Mouse (Mus musculus): ENCODE measurements around the gene Myoc.
A peak's percentile ranks its signal among the peaks of the same experiment; 100 is the strongest.

Gene Myoc

DNA sequence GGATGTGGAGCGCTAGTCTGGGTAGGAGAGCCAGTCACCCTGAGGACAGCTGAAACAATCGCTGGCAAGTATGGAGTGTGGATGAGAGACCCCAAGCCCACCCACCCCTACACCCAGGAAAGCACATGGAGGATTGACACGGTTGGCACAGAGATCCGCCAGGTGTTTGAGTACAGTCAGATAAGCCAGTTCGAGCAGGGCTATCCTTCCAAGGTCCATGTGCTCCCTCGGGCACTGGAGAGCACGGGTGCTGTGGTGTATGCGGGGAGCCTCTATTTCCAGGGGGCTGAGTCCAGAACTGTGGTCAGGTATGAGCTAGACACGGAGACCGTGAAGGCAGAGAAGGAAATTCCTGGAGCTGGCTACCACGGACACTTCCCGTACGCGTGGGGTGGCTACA is 9.5 kb downstream of the Myoc start:
- DNase-seq (ENCODE audit: low read depth) = no peak

DNA sequence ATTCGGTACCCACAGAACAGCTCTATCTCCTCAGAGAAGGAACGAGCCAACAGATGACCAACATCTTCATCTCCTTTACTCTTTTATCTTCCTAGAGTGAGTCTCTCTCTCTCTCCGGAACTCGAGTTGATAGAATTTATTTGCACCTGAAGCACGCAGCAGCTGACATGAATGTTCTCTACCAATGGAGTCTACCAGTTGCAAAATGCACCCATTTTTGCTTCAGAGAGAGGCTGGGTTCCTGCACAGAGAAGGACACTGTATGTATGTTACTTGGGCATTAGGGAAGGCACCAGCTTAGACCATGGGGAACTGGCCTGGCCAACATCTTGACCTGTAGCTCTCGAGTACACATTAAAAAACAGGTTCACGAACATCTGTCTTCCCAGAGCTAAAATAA is 19.2 kb downstream of the Myoc start, which contains the start of gene Myocos:
Gene Myocos, minus strand, starts transcription at position 101 of the 400 bp plus-strand sequence.
- no peak for DNase-seq (ENCODE audit: low read depth)

DNA sequence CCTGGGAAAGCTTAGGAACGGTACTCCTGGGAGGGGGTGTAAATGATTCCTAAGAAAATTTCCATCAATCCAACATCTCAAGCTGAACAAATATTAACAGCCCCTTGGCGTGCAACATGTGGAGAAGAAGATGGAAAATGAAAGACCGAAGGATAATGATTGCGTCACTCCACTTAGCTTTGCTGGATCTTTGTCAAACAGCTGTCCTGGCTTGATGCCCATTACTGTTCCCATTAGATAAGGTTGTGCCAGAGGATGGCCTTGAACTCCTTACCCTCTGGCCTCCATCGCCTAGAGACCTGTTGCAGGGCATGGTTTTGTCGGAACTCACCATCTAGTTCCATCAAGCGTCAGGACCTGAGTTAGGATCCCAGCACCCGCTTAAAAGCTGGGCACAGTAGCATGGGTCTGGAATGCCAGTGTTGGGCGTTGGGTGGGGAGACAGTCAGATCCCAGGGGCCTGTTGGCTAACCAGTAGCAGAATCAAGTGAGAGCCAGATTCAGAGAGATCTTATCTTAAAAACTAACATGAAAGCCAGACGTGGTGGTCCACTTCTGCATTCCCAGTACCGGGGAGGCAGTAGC is 21.4 kb downstream of the Myoc start:
- DNase-seq (ENCODE audit: low read depth) = no peak

DNA sequence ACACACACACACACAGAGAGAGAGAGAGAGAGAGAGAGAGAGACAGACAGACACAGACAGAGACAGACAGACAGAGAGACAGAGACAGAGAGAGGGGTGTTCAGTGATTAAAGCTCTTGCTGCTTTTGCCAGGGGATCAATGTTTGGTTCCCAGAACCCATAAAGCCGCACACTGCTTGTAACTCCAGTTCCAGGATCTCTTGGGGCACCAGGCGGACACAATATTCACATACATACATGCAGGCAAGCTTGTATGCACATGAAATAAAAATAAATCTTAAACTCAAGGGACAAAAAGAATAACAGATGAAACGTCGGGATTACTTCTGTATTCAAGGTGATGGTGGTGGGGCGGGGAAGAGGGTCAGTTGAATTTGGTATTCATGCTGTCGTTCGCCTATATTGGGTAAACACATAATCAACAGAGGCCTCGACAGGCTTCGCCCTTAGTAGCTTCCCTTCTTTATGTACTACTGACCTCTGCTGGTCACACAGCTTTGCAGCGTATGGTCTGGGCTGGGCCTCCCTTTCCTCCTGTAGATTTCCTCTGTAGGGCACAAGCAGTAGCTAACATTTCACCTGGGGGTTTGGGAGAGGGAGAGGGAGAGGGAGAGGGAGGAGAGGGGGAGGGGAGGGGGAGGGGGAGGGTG is 26.0 kb downstream of the Myoc start:
- peak; percentile 76 for DNase-seq (ENCODE audit: low read depth)

DNA sequence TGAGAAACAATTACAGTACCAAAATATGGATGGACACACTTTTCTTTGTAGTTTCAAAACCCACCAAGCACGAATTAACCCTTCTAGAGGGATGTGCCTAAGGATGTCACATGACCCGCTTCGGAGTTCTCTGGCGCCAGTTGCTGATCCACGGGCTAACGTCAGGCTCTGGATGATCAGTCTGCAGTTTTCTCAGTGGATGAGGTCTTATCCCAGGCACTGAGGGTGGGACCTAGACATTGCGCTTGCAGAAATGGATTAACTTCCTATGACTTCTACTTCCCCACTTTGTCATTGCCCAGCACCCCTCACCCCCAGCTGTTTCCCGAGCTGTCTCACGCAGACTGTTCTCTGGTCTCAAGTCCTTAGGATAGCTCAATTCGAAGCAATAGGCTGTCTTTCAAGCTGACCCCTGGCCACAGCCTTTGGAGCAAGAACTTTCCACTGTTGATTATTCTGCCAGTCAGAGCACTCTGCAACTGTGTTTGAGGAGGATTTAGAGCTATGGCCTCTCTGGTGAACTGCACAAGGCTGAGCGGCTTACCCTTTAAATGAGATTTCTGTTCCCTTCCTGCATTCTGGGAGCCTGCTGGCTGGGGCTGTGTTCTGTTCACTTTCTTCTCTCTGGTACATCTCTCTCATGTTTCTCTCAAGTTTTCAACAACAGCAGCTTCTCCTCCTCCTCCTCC is 26.7 kb downstream of the Myoc start:
- DNase-seq (ENCODE audit: low read depth) = peak; percentile 19

DNA sequence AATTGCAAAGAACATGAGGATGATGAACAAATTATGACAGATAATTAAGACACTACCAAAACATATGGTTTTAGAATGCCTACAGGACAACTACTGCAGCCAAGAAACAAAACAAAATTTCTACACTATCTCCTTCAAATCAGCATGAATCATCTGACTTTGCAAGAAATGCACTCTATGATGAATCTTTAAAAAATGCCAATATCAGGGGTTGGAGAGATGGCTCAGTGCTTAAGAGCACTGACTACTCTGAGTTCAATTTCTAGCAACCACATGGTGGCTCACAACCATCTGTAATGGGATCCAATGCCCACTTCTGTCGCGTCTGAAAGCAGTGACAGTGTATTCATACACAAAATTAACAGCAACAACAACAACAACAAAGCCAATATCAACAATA is 54.8 kb downstream of the Myoc start:
- DNase-seq (ENCODE audit: low read depth) = no peak

DNA sequence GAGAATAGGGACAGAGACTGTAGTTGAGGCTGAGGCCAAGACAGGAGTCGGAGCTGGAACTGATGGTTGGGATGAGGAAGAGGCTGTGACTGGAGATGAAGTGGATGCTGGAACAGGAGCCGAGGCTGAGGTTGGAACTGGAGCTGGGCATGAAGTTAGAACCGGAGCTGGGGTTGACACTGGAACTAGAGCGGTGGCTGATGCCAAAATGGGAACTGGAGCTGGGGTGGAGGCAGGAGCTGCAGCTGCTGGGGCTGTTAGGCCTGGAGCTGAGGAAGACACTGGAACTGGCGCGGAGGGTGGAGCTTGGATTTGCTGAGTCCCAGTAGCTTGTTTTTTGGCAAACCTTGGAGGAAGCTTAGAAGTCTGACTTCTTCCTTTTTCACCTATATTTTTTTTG is 58.9 kb downstream of the Myoc start:
- DNase-seq (ENCODE audit: low read depth) = no peak

Data from naive thymus-derived CD4-positive, alpha-beta T cell, adult 2 months (primary cell).